Mouse (Mus musculus): ENCODE results near the gene Msantd3. TPM values are rescaled to one million over a fixed set of nuclear protein-coding genes. Genes with fewer than 3 reads are reported as not detected.

The Msantd3 gene
- 30.7 and 31.2 TPM in 2 replicates for polyA plus RNA-seq (2016; fragmentation: Nextera tagmentation; extraction: Ambion mirVana)

DNA sequence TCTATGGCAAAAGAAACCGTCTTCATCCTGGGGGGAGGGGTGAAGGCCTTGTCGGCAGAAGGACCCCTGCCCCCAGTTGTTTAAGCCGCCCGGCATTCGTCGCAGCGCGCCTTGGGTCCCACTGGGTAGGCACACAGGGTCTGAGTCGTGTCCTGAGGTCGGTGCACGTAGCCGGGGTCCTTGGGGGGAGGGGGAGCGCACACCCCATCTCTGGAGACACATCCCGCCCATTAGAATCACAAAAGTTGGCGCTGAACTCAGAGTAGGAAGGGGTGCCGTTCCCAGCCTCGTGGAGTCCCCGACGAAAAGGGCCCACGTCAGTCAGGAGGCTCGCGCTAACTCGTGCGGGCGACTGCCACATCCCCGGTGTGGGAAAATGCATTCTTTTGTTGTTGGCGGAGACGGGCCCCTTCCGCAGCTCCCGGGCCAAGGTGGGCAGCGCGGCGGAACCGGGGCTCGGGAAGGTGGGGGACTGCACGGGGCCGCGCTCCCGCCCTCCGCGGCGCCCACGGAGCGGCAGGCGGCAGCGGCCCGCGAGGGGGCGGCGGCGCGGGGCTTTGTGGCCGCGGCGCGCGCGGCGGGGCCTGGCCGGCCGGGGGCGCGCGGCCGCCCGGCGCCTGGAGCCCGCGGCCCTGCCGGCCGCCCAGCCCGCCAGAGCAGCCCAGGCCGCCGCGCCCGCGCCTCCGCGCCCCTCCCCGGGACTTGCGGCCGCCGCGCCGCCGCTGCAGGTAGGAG is at the start of gene Msantd3:
Msantd3 (plus strand) TSS at position 95 of the 735 bp plus-strand sequence.
- Histone ChIP-seq H3K9ac (peak within 1 kb of the TSS; percentile 98), H3K4me3 (peak within 1 kb of the TSS; percentile 85), H3K27ac (ENCODE audit: poor library complexity, severe bottlenecking) (peak within 1 kb of the TSS; percentile 94), H3K27me3 (replicated peaks) (no peaks in the 10 kb centered on the region), H3K4me1 (replicated peaks) (peaks cover 35% of the 10 kb centered on the region), H3K36me3 (no peaks in the 10 kb centered on the region), H3K4me2 (peak within 1 kb of the TSS; percentile 86), H3K9me3 (replicated peaks) (no peaks in the 10 kb centered on the region)
- ATAC-seq (ENCODE audit: insufficient number of reproducible peaks, low FRiP score), result peak; percentile 73
- 11% methylated on average over 75 of the region's 86 CpGs for WGBS

DNA sequence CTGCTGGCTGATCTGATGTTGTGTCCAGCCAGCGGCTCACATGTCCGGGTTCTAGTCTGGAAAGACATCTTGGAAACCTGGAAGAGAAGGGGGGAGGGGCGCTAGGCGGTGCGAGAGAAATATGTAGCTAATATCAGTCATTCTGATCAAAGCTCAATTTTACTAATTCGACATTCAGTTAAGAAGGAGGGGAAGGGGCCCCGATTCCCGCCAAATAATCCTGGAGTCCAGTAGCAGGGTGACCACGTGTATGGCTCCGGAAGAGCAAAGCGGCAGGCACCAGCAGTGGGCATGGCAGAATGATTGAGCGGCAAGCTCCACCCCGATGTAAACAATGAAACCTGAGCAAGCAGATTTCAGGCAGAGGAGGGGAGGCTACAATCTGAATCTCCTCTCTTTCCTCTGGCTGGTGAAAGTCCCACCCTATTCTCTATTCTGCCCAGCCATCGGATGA is 48.4 kb upstream of the Msantd3 start:
- no peak for ATAC-seq (ENCODE audit: insufficient number of reproducible peaks, low FRiP score)
- 9% methylated on average over 14 of the region's 14 CpGs for WGBS
- Histone ChIP-seq H3K4me1 (replicated peaks) (no peaks in the 10 kb centered on the region; the same call in 1 of the 2 replicates), H3K4me3 (peak overlapping the region; percentile 38), H3K27ac (ENCODE audit: poor library complexity, severe bottlenecking) (no peak overlapping the region), H3K9ac (peak overlapping the region; percentile 40; the same call in 1 of the 2 replicates), H3K27me3 (replicated peaks) (no peaks in the 10 kb centered on the region), H3K4me2 (peak overlapping the region; percentile 67), H3K9me3 (replicated peaks) (no peaks in the 10 kb centered on the region), H3K36me3 (no peaks in the 10 kb centered on the region)

DNA sequence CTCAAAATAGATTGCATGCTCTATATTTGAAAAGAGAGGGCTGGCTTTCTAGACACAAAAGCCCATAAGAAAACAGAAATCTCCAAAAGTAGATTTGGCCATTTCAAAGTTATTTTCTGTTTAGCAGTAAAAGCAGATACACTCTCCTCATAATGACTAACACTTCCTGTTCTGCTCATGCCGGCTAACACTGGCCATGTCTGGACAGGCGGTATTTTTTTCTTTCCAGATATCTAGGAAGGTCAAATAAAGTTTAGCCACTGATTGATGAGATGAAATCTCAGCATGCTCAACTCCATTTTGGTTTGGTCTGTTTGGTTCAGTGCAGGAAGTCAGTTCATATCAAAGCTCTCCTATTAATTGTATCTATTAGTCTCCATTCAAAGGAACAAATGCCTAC is 47.2 kb upstream of the Msantd3 start:
- 39% methylated on average over 2 of the region's 2 CpGs for WGBS
- Histone ChIP-seq H3K9ac (no peak overlapping the region), H3K4me1 (replicated peaks) (no peaks in the 10 kb centered on the region; the same call in 1 of the 2 replicates), H3K9me3 (replicated peaks) (no peaks in the 10 kb centered on the region), H3K27me3 (replicated peaks) (no peaks in the 10 kb centered on the region), H3K4me2 (no peak overlapping the region), H3K36me3 (no peaks in the 10 kb centered on the region), H3K27ac (ENCODE audit: poor library complexity, severe bottlenecking) (no peak overlapping the region), H3K4me3 (no peak overlapping the region)
- ATAC-seq (ENCODE audit: insufficient number of reproducible peaks, low FRiP score), result no peak

DNA sequence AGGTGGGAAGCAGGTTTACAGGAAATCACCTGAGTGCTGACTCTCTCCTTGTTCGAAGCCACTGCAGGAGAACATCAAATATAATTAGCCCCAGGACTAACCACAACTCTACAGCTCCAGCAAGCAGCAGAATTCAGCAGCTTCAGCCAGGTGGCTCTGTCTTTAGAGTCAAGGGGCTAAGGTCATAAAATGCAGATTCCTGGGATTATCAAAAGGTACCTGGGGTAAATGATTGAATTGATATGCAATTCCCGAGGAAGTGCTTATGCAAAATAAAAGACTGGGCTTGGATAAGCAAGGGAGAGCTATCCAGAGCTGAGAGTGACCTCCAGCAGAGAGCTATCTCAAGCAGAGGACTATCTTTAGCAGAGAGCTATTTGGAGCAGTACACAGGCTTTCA is 28.9 kb upstream of the Msantd3 start:
- ATAC-seq (ENCODE audit: insufficient number of reproducible peaks, low FRiP score), result no peak
- 29% methylated on average over 2 of the region's 2 CpGs for WGBS
- no peak overlapping the region for H3K4me3 ChIP-seq
- no peak overlapping the region for H3K4me2 ChIP-seq
- no peaks in the 10 kb centered on the region for H3K27me3 ChIP-seq (replicated peaks)
- H3K36me3 ChIP-seq, result no peaks in the 10 kb centered on the region
- peaks cover 5% of the 10 kb centered on the region; the same call in 1 of the 2 replicates for H3K4me1 ChIP-seq (replicated peaks)
- no peak overlapping the region for H3K9ac ChIP-seq
- H3K9me3 ChIP-seq (replicated peaks), result peaks cover 8% of the 10 kb centered on the region; the same call in 1 of the 2 replicates
- H3K27ac ChIP-seq (ENCODE audit: poor library complexity, severe bottlenecking), result no peak overlapping the region

DNA sequence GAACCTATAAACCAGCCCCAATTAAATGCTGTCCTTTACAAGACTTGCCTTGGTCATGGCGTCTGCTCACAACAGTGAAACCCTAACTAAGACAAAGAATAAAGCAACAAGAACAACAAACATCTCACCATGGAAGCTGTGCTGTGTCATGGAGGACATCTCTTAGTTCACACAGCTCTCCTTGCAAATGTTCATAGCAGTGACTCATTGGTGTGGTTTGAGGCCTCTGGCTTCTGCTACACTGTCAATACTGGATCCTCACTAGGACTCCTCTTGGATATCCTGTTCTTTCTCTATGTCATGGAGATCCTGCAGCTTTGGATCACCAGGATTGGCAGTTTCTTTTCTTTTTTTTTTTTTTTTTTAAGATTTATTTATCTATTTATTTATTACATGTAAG is 10.2 kb upstream of the Msantd3 start:
- no peak overlapping the region for H3K9ac ChIP-seq
- no peak for ATAC-seq (ENCODE audit: insufficient number of reproducible peaks, low FRiP score)
- WGBS, result 83% methylated on average over 1 of the region's 1 CpGs
- no peak overlapping the region for H3K4me3 ChIP-seq
- no peaks in the 10 kb centered on the region for H3K4me1 ChIP-seq (replicated peaks)
- H3K27me3 ChIP-seq (replicated peaks), result no peaks in the 10 kb centered on the region
- no peak overlapping the region for H3K4me2 ChIP-seq
- H3K9me3 ChIP-seq (replicated peaks), result 0 out of 2 replicates have a peak, but pooled peaks cover 4% of the 10 kb centered on the region
- H3K27ac ChIP-seq (ENCODE audit: poor library complexity, severe bottlenecking), result no peak overlapping the region
- H3K36me3 ChIP-seq, result no peaks in the 10 kb centered on the region

DNA sequence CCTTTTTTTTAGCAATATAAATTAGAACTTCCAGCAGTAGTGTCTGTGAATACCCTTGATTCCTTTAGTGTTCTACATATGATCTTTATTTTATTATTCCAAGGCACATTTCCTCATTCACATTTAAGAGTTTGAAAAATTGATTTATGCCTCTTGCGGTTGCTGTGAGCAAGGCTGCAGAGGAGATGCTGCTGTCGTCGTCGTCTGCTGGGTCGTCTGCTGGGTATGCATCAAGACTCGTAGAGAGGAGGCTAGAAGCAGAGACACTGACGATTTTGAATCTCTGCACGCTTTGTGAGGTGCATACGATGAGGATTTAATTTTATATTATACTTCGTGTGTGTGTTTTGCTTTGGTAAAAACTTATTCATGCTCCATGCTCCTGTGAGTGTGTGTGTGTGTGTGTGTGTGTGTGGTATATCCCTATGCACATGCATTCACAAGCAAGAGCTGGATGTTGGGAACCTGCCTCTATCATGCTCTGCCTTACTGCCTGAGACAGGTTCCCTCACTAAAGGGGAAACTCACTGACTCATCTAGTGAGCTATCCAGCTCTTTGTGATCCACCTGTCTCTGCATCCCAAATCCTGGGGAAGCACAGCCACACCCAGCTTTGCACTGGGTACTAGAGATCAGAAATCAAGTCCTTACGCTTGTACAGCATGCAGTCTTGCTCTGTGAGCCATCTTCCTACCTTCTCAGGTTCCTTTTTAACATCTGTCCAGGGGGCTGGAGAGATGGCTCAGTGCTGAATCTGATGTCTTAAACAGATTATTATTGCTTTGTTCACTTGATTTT is 7.7 kb upstream of the Msantd3 start:
- 79% methylated on average over 11 of the region's 11 CpGs for WGBS
- H3K9ac ChIP-seq, result no peak overlapping the region
- 0 out of 2 replicates have a peak, but pooled peaks cover 4% of the 10 kb centered on the region for H3K9me3 ChIP-seq (replicated peaks)
- H3K4me2 ChIP-seq, result no peak overlapping the region
- H3K4me1 ChIP-seq (replicated peaks), result no peaks in the 10 kb centered on the region
- no peak overlapping the region for H3K27ac ChIP-seq (ENCODE audit: poor library complexity, severe bottlenecking)
- ATAC-seq (ENCODE audit: insufficient number of reproducible peaks, low FRiP score), result no peak
- no peaks in the 10 kb centered on the region for H3K36me3 ChIP-seq
- no peak overlapping the region for H3K4me3 ChIP-seq
- no peaks in the 10 kb centered on the region for H3K27me3 ChIP-seq (replicated peaks)

DNA sequence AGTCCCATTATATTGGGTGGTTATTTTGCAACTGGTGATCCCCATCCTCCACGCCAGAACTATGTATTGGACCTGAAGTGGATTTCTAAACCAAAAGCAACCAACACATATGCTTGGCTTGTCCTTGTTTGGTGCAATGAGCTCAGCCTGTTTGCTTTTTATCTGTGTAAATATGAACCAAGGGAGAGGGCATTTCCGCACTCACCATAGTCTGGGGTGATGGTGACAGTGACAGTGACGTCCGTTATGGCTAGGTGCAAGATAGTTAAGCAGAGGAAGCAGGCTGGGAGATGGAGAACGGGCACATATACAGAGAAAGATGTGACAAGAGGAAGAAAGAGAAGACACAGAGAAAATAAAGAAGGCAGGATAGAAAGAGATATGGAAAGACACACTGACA is 3.5 kb upstream of the Msantd3 start:
- Histone ChIP-seq H3K36me3 (no peaks in the 10 kb centered on the region), H3K9ac (no peak overlapping the region), H3K27ac (ENCODE audit: poor library complexity, severe bottlenecking) (no peak overlapping the region), H3K4me2 (no peak overlapping the region), H3K4me3 (no peak overlapping the region), H3K4me1 (replicated peaks) (no peaks in the 10 kb centered on the region), H3K27me3 (replicated peaks) (no peaks in the 10 kb centered on the region), H3K9me3 (replicated peaks) (no peaks in the 10 kb centered on the region)
- WGBS, result 75% methylated on average over 5 of the region's 5 CpGs
- ATAC-seq (ENCODE audit: insufficient number of reproducible peaks, low FRiP score), result no peak

DNA sequence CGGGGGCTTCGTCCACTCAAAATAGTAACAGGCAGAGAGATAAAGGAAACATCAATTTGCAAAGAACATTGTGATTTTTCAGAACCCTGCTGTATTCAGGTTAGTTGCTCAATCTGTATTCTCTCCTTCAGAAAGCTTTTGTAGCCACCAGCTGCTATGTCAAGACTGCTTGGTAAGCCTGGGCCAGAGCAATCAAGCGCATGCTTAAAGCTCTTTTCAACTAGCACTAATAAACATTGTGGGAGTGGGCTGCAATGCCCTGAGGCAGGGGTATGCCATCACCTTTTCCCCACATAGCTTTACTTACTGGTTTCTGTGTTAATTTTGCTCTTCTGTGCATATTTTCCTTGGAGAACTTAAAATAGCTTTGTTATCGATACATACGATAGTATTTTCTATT is 2.7 kb upstream of the Msantd3 start:
- 79% methylated on average over 5 of the region's 5 CpGs for WGBS
- H3K36me3 ChIP-seq, result no peaks in the 10 kb centered on the region
- H3K9me3 ChIP-seq (replicated peaks), result no peaks in the 10 kb centered on the region
- no peak for ATAC-seq (ENCODE audit: insufficient number of reproducible peaks, low FRiP score)
- no peak overlapping the region for H3K9ac ChIP-seq
- peaks cover 7% of the 10 kb centered on the region for H3K4me1 ChIP-seq (replicated peaks)
- H3K4me3 ChIP-seq, result no peak overlapping the region
- no peak overlapping the region for H3K27ac ChIP-seq (ENCODE audit: poor library complexity, severe bottlenecking)
- no peak overlapping the region for H3K4me2 ChIP-seq
- no peaks in the 10 kb centered on the region for H3K27me3 ChIP-seq (replicated peaks)

DNA sequence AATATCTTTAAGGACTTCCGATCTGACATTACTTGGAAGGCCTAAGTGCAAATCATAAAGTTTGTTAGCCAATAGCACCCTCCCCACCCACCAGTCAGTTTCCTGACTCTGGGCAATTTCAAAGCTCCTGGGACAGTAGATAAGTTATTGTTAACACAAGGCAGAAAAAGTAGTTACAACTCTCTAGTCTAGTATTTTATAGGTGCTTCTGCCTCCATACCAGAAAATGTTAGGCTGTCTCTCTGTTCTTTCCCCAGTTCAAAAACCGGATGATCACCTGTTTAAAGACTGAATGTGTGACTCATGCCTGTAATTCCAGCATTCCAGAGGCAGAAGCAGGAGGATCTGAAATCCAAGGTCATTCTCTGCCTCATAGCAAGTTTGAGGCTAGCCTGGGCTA is 1.2 kb upstream of the Msantd3 start:
- Histone ChIP-seq H3K9me3 (replicated peaks) (no peaks in the 10 kb centered on the region), H3K36me3 (no peaks in the 10 kb centered on the region), H3K4me3 (no peak overlapping the region), H3K4me2 (no peak overlapping the region), H3K9ac (no peak overlapping the region), H3K27ac (ENCODE audit: poor library complexity, severe bottlenecking) (no peak overlapping the region), H3K27me3 (replicated peaks) (no peaks in the 10 kb centered on the region), H3K4me1 (replicated peaks) (peaks cover 22% of the 10 kb centered on the region)
- 83% methylated on average over 2 of the region's 2 CpGs for WGBS
- no peak for ATAC-seq (ENCODE audit: insufficient number of reproducible peaks, low FRiP score)

DNA sequence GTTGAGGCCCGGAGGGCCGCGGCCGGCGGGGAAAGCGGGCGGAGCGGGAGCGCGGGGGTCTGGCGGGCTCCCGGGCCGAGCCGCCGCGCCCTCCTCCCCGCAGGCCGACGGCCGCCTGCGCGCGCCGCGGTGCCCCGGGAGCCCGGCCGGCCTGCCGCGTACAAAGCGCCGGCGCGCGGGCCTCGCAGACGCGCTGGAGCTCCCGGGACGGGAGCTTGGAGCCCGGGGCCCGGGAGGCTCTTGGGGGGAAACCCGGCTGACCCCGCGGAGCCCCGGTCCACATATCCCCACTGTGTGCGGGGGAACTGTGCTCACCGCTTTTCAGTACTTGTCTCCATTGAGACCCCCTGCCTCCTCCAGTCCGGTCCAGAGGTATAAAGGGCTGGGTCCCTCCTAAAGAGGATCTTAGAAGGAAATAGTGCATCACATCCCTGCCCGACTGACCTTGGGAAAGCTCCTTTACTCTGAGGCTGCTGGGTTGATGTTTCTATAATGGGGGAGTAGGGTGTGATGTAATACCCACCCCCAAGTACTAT is 909 bp downstream of the Msantd3 start:
- H3K4me2 ChIP-seq, result peak overlapping the region; percentile 86
- H3K9me3 ChIP-seq (replicated peaks), result no peaks in the 10 kb centered on the region
- peak; percentile 49 for ATAC-seq (ENCODE audit: insufficient number of reproducible peaks, low FRiP score)
- H3K27ac ChIP-seq (ENCODE audit: poor library complexity, severe bottlenecking), result peak overlapping the region; percentile 94
- H3K9ac ChIP-seq, result peak overlapping the region; percentile 98
- no peaks in the 10 kb centered on the region for H3K27me3 ChIP-seq (replicated peaks)
- no peaks in the 10 kb centered on the region for H3K36me3 ChIP-seq
- H3K4me1 ChIP-seq (replicated peaks), result peaks cover 42% of the 10 kb centered on the region
- H3K4me3 ChIP-seq, result peak overlapping the region; percentile 85
- under 1% methylated on average over 50 of the region's 50 CpGs for WGBS

Measured in heart, embryonic 12.5 days (tissue).